Comparison of ENCODE assay signal across 8 mouse cellular contexts in the genomic region with DNA sequence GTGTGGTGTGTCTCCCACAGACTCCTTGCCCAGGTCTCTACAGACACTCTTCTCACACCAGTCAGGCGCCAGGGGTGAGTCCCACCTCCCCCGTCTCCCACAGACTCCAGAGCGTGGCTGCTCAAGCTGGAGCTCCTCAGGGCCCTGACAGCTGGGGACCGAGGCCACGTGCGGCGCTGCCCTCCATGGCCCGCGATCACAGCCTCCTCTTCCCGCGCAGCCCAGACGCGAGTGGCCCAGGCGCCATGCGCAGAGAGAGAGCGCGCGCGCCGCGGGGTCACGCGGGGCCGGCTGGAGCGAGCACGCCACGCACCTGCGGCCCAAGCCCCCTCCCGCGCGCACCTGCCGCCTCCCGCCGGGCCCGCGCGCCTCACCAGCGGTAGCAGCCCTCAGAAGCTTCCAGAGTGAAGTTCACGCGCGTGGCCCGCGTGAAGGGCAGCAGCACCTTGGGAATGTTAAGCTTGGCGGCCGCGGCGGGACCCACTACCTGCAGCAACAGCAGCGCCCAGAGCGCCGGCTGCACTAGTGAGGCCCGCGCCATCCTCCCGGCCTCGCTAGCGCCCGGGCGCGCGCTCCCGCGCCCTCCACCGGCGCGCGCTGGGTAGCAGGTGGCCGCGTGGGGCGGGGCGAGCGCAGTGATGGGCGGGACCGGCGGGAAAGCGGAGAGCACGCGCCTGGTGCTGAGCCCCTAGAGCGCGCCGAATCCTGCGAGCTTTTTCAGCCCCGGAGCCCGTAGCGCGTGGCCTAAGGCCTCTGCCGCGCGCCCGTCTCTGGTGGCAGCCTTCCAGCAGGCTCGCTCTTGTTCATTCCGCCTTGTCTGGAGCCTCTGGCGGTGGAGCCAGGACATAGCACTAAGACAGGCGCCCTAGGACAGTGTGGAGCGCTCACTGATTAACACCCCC. TPM values are rescaled to one million over a fixed set of nuclear protein-coding genes. Genes with fewer than 3 reads are reported as not detected.
DNase-seq lines count a peak whose midpoint lies in the region; ATAC-seq and TF ChIP-seq lines count a peak whose summit lies in the region.

A gene (minus strand): TSS at position 586 of the 902 bp plus-strand sequence.

- peak; percentile 60 for TF ChIP-seq CTCF in cortical plate, adult 2 months (IDR thresholded peaks at IDR 0.05; ENCODE audit: extremely low read depth, insufficient read depth, low read length)

- H3K27ac ChIP-seq in cortical plate, adult 2 months (ENCODE audit: insufficient read depth, low read length): peak within 1 kb of the TSS; percentile 93

- DNase-seq in ZHBTc4 (ENCODE audit: low read depth, low spot score): peak; percentile 95
- peak; percentile 98 for DNase-seq in gastrocnemius, postnatal 10 days
- DNase-seq in induced T-regulatory cell, adult 2 months (ENCODE audit: low read depth): peak; percentile 95
- DNase-seq in left cerebral cortex, adult 9 months (ENCODE audit: low spot score in 2 of 2): peak; percentile 87 to 97
- DNase-seq in right cerebral cortex, postnatal 14 days: peak; percentile 99
- DNase-seq in urinary bladder, postnatal 36 days (ENCODE audit: low spot score in 2 of 2): peak; percentile 82 to 91

- H3K4me3 ChIP-seq in cortical plate, adult 2 months (ENCODE audit: insufficient read depth, low read length): peak within 1 kb of the TSS; percentile 69

- H3K4me1 ChIP-seq in cortical plate, adult 2 months (ENCODE audit: control insufficient read depth, insufficient read depth, low read length): peaks cover 5% of the 10 kb centered on the region

- 0 out of 2 replicates have a peak, but pooled peaks have one; percentile 31 for TF ChIP-seq POLR2A in cortical plate, adult 2 months (IDR thresholded peaks at IDR 0.05; ENCODE audit: extremely low read depth, insufficient read depth, low read length)

- peak; percentile 88 for ATAC-seq in megakaryocyte progenitor cell, adult 5-6 weeks (replicated peaks; ENCODE audit: poor library complexity)

RNA-seq across cellular contexts. Expression of the gene that starts here (rescaled TPM):
- 17.2 and 19.6 TPM in 2 replicates for polyA plus RNA-seq in cortical plate, adult 2 months (2012; rRNA removed)
- 10 to 100 TPM; 20.6 to 27.9 TPM for total RNA-seq in gastrocnemius, postnatal 10 days (2021)
- total RNA-seq in megakaryocyte progenitor cell, adult 5-6 weeks (2015): 157 and 167 TPM in 2 replicates
- 173 and 176 TPM in 2 replicates for total RNA-seq in megakaryocyte progenitor cell, adult 5-6 weeks (2017)

Comparison
In these comparisons a context has a peak if more than half of its experiments do, and no peak if none do; other contexts are left out.
1. Peak in every context shown above with its lines: DNase-seq, ATAC-seq, H3K4me3 ChIP-seq and H3K27ac ChIP-seq.
2. RNA of the gene that starts here (total RNA-seq): 157 to 176 TPM in megakaryocyte progenitor cell, adult 5-6 weeks; 20.6 to 27.9 TPM in gastrocnemius, postnatal 10 days; every median in the first group is over 4 times any median in the second.